ENCODE assay signal across 24 mouse cellular contexts in the genomic region with DNA sequence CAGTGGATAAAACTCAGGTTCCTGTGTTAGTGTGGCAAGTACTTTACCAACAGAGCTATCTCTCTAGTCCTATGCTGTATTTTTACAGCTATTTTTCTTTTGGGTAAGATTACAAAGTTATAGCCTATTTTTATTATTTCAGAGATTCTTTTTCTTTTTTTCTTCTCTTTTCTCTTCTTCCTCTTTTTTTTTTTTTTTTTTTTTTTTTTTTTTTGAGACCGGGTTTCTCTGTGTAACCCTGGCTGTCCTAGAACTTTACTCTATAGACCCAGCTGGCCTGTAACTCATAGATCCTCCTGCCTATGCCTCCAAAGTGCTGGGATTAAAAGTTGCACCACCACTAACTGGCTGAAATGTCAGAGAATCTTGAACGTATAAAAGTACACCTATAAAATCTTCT.
"Had no signal": no experiment of that assay in that cellular context is flagged by ENCODE, and none has a peak within 500 bp of the region (broad histone marks: within the 10 kb centered on the region; RNA-seq: fewer than 3 reads in every experiment).

No protein-coding gene starts in this region.

- H3K27me3 ChIP-seq: embryonic facial prominence, embryonic 12.5 days; embryonic facial prominence, embryonic 13.5 days; embryonic facial prominence, embryonic 15.5 days; forebrain, embryonic 12.5 days; forebrain, embryonic 13.5 days; forebrain, embryonic 15.5 days had no signal

- H3K4me2 ChIP-seq: embryonic facial prominence, embryonic 12.5 days; embryonic facial prominence, embryonic 13.5 days; embryonic facial prominence, embryonic 15.5 days; forebrain, embryonic 12.5 days; forebrain, embryonic 13.5 days; forebrain, embryonic 15.5 days; heart, embryonic 11.5 days had no signal

- H3K9ac ChIP-seq: embryonic facial prominence, embryonic 12.5 days; embryonic facial prominence, embryonic 13.5 days; embryonic facial prominence, embryonic 15.5 days; forebrain, embryonic 12.5 days; forebrain, embryonic 13.5 days; forebrain, embryonic 15.5 days; forebrain, postnatal 0 days had no signal

- H3K4me1 ChIP-seq: embryonic facial prominence, embryonic 10.5 days; embryonic facial prominence, embryonic 12.5 days; embryonic facial prominence, embryonic 13.5 days; embryonic facial prominence, embryonic 15.5 days; forebrain, embryonic 10.5 days; forebrain, embryonic 12.5 days; forebrain, embryonic 13.5 days; forebrain, embryonic 15.5 days; heart, embryonic 10.5 days had no signal

- H3K4me3 ChIP-seq: embryonic facial prominence, embryonic 10.5 days; embryonic facial prominence, embryonic 12.5 days; embryonic facial prominence, embryonic 13.5 days; embryonic facial prominence, embryonic 15.5 days; erythroblast, embryonic 14.5 days; forebrain, embryonic 10.5 days; forebrain, embryonic 12.5 days; forebrain, embryonic 13.5 days; forebrain, embryonic 15.5 days; gastrocnemius, adult 2 months; heart, adult 2 months; heart, embryonic 10.5 days had no signal

- H3K9me3 ChIP-seq: embryonic facial prominence, embryonic 10.5 days; embryonic facial prominence, embryonic 12.5 days; embryonic facial prominence, embryonic 13.5 days; embryonic facial prominence, embryonic 15.5 days; forebrain, embryonic 10.5 days; forebrain, embryonic 12.5 days; forebrain, embryonic 13.5 days; forebrain, embryonic 15.5 days; heart, embryonic 10.5 days had no signal

- DNase-seq: cerebellum, postnatal 10 days; cerebellum, postnatal 14 days; cerebellum, postnatal 25 days; cerebellum, postnatal 36 days; embryo, embryonic 11 days; forebrain, postnatal 0 days; gastrocnemius, adult 2 months; gastrocnemius, postnatal 14 days; gastrocnemius, postnatal 25 days; gastrocnemius, postnatal 36 days; heart, adult 11 months; heart, adult 18-20 months; heart, adult 2 months had no signal

- H3K27ac ChIP-seq: embryonic facial prominence, embryonic 10.5 days; embryonic facial prominence, embryonic 12.5 days; embryonic facial prominence, embryonic 13.5 days; embryonic facial prominence, embryonic 15.5 days; forebrain, embryonic 10.5 days; forebrain, embryonic 12.5 days; forebrain, embryonic 13.5 days; forebrain, embryonic 15.5 days; gastrocnemius, adult 2 months; heart, adult 2 months; heart, embryonic 10.5 days had no signal
